Mouse (Mus musculus): ENCODE data around the gene Id2. TPM values are rescaled to one million over a fixed set of nuclear protein-coding genes. Genes with fewer than 3 reads are reported as not detected.

The Id2 gene
- polyA plus RNA-seq, 1 experiment from 2014 or later, result 511 TPM

- peaks cover 15% of the 10 kb centered on the region for H3K4me1 ChIP-seq (ENCODE audit: control insufficient read depth, insufficient read depth, low read length)
- H3K9me3 ChIP-seq (replicated peaks; ENCODE audit: control insufficient read depth, low read length), result no peaks in the 10 kb centered on the region
- H3K27ac ChIP-seq (ENCODE audit: low read depth, low read length), result no peak overlapping the region
- no peak for ATAC-seq (replicated peaks; ENCODE audit: insufficient number of reproducible peaks, low FRiP score, low TSS enrichment)
- 67% methylated on average over 1 of the region's 1 CpGs for WGBS (ENCODE audit: insufficient replicate concordance)
- no peak overlapping the region for H3K4me2 ChIP-seq
- H3K36me3 ChIP-seq (ENCODE audit: control insufficient read depth, insufficient read depth, low read length), result no peaks in the 10 kb centered on the region
- H3K4me3 ChIP-seq (ENCODE audit: low read depth, low read length), result no peak overlapping the region
- no peak overlapping the region for H3K9ac ChIP-seq (ENCODE audit: low read depth, low read length)
- no peaks in the 10 kb centered on the region for H3K27me3 ChIP-seq (ENCODE audit: control insufficient read depth, insufficient read depth, low read length)
Measured at GRCm38 (mm10) chr12:25114426-25114825, 17.5 kb upstream of the Id2 start.

GRCm38 (mm10) chr12:25113357-25113756, 16.4 kb upstream of the Id2 start:
- no peak for ATAC-seq (replicated peaks; ENCODE audit: insufficient number of reproducible peaks, low FRiP score, low TSS enrichment)
- WGBS (ENCODE audit: insufficient replicate concordance), result 73% methylated on average over 2 of the region's 2 CpGs
- peaks cover 5% of the 10 kb centered on the region for H3K4me1 ChIP-seq (ENCODE audit: control insufficient read depth, insufficient read depth, low read length)
- no peak overlapping the region for H3K4me2 ChIP-seq
- H3K36me3 ChIP-seq (ENCODE audit: control insufficient read depth, insufficient read depth, low read length), result no peaks in the 10 kb centered on the region
- no peaks in the 10 kb centered on the region for H3K9me3 ChIP-seq (replicated peaks; ENCODE audit: control insufficient read depth, low read length)
- H3K9ac ChIP-seq (ENCODE audit: low read depth, low read length), result no peak overlapping the region
- H3K4me3 ChIP-seq (ENCODE audit: low read depth, low read length), result no peak overlapping the region
- no peaks in the 10 kb centered on the region for H3K27me3 ChIP-seq (ENCODE audit: control insufficient read depth, insufficient read depth, low read length)
- no peak overlapping the region for H3K27ac ChIP-seq (ENCODE audit: low read depth, low read length)

- Histone ChIP-seq H3K9ac (ENCODE audit: low read depth, low read length) (no peak overlapping the region), H3K4me1 (ENCODE audit: control insufficient read depth, insufficient read depth, low read length) (no peaks in the 10 kb centered on the region), H3K4me3 (ENCODE audit: low read depth, low read length) (no peak overlapping the region), H3K4me2 (no peak overlapping the region), H3K27me3 (ENCODE audit: control insufficient read depth, insufficient read depth, low read length) (no peaks in the 10 kb centered on the region), H3K27ac (ENCODE audit: low read depth, low read length) (no peak overlapping the region), H3K36me3 (ENCODE audit: control insufficient read depth, insufficient read depth, low read length) (no peaks in the 10 kb centered on the region), H3K9me3 (replicated peaks; ENCODE audit: control insufficient read depth, low read length) (no peaks in the 10 kb centered on the region)
- ATAC-seq (replicated peaks; ENCODE audit: insufficient number of reproducible peaks, low FRiP score, low TSS enrichment), result no peak
- WGBS (ENCODE audit: insufficient replicate concordance), result 77% methylated on average over 2 of the region's 2 CpGs
Measured at GRCm38 (mm10) chr12:25112806-25113205, 15.9 kb upstream of the Id2 start.

GRCm38 (mm10) chr12:25110682-25111078, 13.7 kb upstream of the Id2 start:
- Histone ChIP-seq H3K4me3 (ENCODE audit: low read depth, low read length) (no peak overlapping the region), H3K27me3 (ENCODE audit: control insufficient read depth, insufficient read depth, low read length) (no peaks in the 10 kb centered on the region), H3K4me2 (no peak overlapping the region), H3K9ac (ENCODE audit: low read depth, low read length) (no peak overlapping the region), H3K4me1 (ENCODE audit: control insufficient read depth, insufficient read depth, low read length) (no peaks in the 10 kb centered on the region), H3K36me3 (ENCODE audit: control insufficient read depth, insufficient read depth, low read length) (no peaks in the 10 kb centered on the region), H3K27ac (ENCODE audit: low read depth, low read length) (no peak overlapping the region), H3K9me3 (replicated peaks; ENCODE audit: control insufficient read depth, low read length) (no peaks in the 10 kb centered on the region)
- no peak for ATAC-seq (replicated peaks; ENCODE audit: insufficient number of reproducible peaks, low FRiP score, low TSS enrichment)
- 69% methylated on average over 7 of the region's 7 CpGs for WGBS (ENCODE audit: insufficient replicate concordance)

GRCm38 (mm10) chr12:25109971-25110681, 13.2 kb upstream of the Id2 start:
- ATAC-seq (replicated peaks; ENCODE audit: insufficient number of reproducible peaks, low FRiP score, low TSS enrichment), result no peak

GRCm38 (mm10) chr12:25108865-25109264, 11.9 kb upstream of the Id2 start:
- no peaks in the 10 kb centered on the region for H3K27me3 ChIP-seq (ENCODE audit: control insufficient read depth, insufficient read depth, low read length)
- no peak overlapping the region for H3K4me3 ChIP-seq (ENCODE audit: low read depth, low read length)
- no peaks in the 10 kb centered on the region for H3K9me3 ChIP-seq (replicated peaks; ENCODE audit: control insufficient read depth, low read length)
- H3K4me1 ChIP-seq (ENCODE audit: control insufficient read depth, insufficient read depth, low read length), result no peaks in the 10 kb centered on the region
- no peak overlapping the region for H3K27ac ChIP-seq (ENCODE audit: low read depth, low read length)
- no peak overlapping the region for H3K9ac ChIP-seq (ENCODE audit: low read depth, low read length)
- WGBS (ENCODE audit: insufficient replicate concordance), result 35% methylated on average over 2 of the region's 2 CpGs
- H3K4me2 ChIP-seq, result no peak overlapping the region
- no peak for ATAC-seq (replicated peaks; ENCODE audit: insufficient number of reproducible peaks, low FRiP score, low TSS enrichment)
- H3K36me3 ChIP-seq (ENCODE audit: control insufficient read depth, insufficient read depth, low read length), result no peaks in the 10 kb centered on the region

More at GRCm38 (mm10) chr12:25109971-25110681, 13.2 kb upstream of the Id2 start:
- Histone ChIP-seq H3K4me1 (ENCODE audit: control insufficient read depth, insufficient read depth, low read length) (no peaks in the 10 kb centered on the region), H3K36me3 (ENCODE audit: control insufficient read depth, insufficient read depth, low read length) (no peaks in the 10 kb centered on the region), H3K4me2 (no peak overlapping the region), H3K9me3 (replicated peaks; ENCODE audit: control insufficient read depth, low read length) (no peaks in the 10 kb centered on the region), H3K27ac (ENCODE audit: low read depth, low read length) (0 out of 2 replicates have a peak overlapping the region, but pooled peaks have one; percentile 47), H3K9ac (ENCODE audit: low read depth, low read length) (no peak overlapping the region; the same call in 1 of the 2 replicates), H3K4me3 (ENCODE audit: low read depth, low read length) (no peak overlapping the region), H3K27me3 (ENCODE audit: control insufficient read depth, insufficient read depth, low read length) (no peaks in the 10 kb centered on the region)
- 67% methylated on average over 7 of the region's 7 CpGs for WGBS (ENCODE audit: insufficient replicate concordance)

- Histone ChIP-seq H3K9ac (ENCODE audit: low read depth, low read length) (no peak overlapping the region), H3K27ac (ENCODE audit: low read depth, low read length) (no peak overlapping the region), H3K36me3 (ENCODE audit: control insufficient read depth, insufficient read depth, low read length) (no peaks in the 10 kb centered on the region), H3K4me3 (ENCODE audit: low read depth, low read length) (no peak overlapping the region), H3K9me3 (replicated peaks; ENCODE audit: control insufficient read depth, low read length) (no peaks in the 10 kb centered on the region), H3K27me3 (ENCODE audit: control insufficient read depth, insufficient read depth, low read length) (no peaks in the 10 kb centered on the region), H3K4me1 (ENCODE audit: control insufficient read depth, insufficient read depth, low read length) (peaks cover 2% of the 10 kb centered on the region; the same call in 1 of the 2 replicates), H3K4me2 (no peak overlapping the region)
- ATAC-seq (replicated peaks; ENCODE audit: insufficient number of reproducible peaks, low FRiP score, low TSS enrichment), result no peak
Measured at GRCm38 (mm10) chr12:25104541-25104940, 7.6 kb upstream of the Id2 start.

- Histone ChIP-seq H3K36me3 (ENCODE audit: control insufficient read depth, insufficient read depth, low read length) (no peaks in the 10 kb centered on the region), H3K9ac (ENCODE audit: low read depth, low read length) (no peak overlapping the region), H3K27me3 (ENCODE audit: control insufficient read depth, insufficient read depth, low read length) (no peaks in the 10 kb centered on the region), H3K9me3 (replicated peaks; ENCODE audit: control insufficient read depth, low read length) (no peaks in the 10 kb centered on the region), H3K4me1 (ENCODE audit: control insufficient read depth, insufficient read depth, low read length) (peaks cover 2% of the 10 kb centered on the region; the same call in 1 of the 2 replicates), H3K4me3 (ENCODE audit: low read depth, low read length) (no peak overlapping the region), H3K4me2 (no peak overlapping the region), H3K27ac (ENCODE audit: low read depth, low read length) (no peak overlapping the region)
- ATAC-seq (replicated peaks; ENCODE audit: insufficient number of reproducible peaks, low FRiP score, low TSS enrichment), result no peak
- 75% methylated on average over 6 of the region's 6 CpGs for WGBS (ENCODE audit: insufficient replicate concordance)
Measured at GRCm38 (mm10) chr12:25103911-25104310, 7.0 kb upstream of the Id2 start.

- 21% methylated on average over 5 of the region's 5 CpGs for WGBS (ENCODE audit: insufficient replicate concordance)
- H3K4me1 ChIP-seq (ENCODE audit: control insufficient read depth, insufficient read depth, low read length), result peaks cover 15% of the 10 kb centered on the region
- H3K4me3 ChIP-seq (ENCODE audit: low read depth, low read length), result no peak overlapping the region
- H3K4me2 ChIP-seq, result peak overlapping the region; percentile 90
- ATAC-seq (replicated peaks; ENCODE audit: insufficient number of reproducible peaks, low FRiP score, low TSS enrichment), result no peak
- H3K9ac ChIP-seq (ENCODE audit: low read depth, low read length), result peak overlapping the region; percentile 78
- H3K9me3 ChIP-seq (replicated peaks; ENCODE audit: control insufficient read depth, low read length), result no peaks in the 10 kb centered on the region
- H3K27me3 ChIP-seq (ENCODE audit: control insufficient read depth, insufficient read depth, low read length), result no peaks in the 10 kb centered on the region
- peak overlapping the region; percentile 93 for H3K27ac ChIP-seq (ENCODE audit: low read depth, low read length)
- no peaks in the 10 kb centered on the region for H3K36me3 ChIP-seq (ENCODE audit: control insufficient read depth, insufficient read depth, low read length)
Measured at GRCm38 (mm10) chr12:25101389-25101788, 4.4 kb upstream of the Id2 start.

All from heart, embryonic 11.5 days (tissue).